In genomic region chr3:88449395-88450023, GRCm38 (mm10) we compare ENCODE assay signal across 8 mouse cellular contexts. TPM values are rescaled to one million over a fixed set of nuclear protein-coding genes. Genes with fewer than 3 reads are reported as not detected.
A peak's percentile ranks its signal among the peaks of the same experiment; 100 is the strongest.
DNase-seq lines count a peak whose midpoint lies in the region; ATAC-seq and TF ChIP-seq lines count a peak whose summit lies in the region.

No protein-coding gene starts in this region.

- H3K4me1 ChIP-seq in testis, adult 2 months (ENCODE audit: control insufficient read depth, insufficient read depth, low read length): peaks cover 2% of the 10 kb centered on the region; the same call in 1 of the 2 replicates
- peaks cover 34% of the 10 kb centered on the region for H3K4me1 ChIP-seq in embryonic facial prominence, embryonic 10.5 days
- peaks cover 16% of the 10 kb centered on the region for H3K4me1 ChIP-seq in midbrain, embryonic 12.5 days

- no peak for TF ChIP-seq CTCF in testis, adult 2 months (IDR thresholded peaks at IDR 0.05; ENCODE audit: control insufficient read depth, insufficient read depth, insufficient replicate concordance, low read depth, low read length)

- peak overlapping the region; percentile 24; the same call in 1 of the 2 replicates for H3K9ac ChIP-seq in midbrain, embryonic 12.5 days (replicated peaks)

- no peak for DNase-seq in testis, postnatal 10 days (ENCODE audit: low spot score)
- peak; percentile 82 for DNase-seq in embryonic facial prominence, embryonic 10.5 days (ENCODE audit: low spot score)
- peak; percentile 49 for DNase-seq in heart, postnatal 4 days
- DNase-seq in spleen, postnatal 36 days (ENCODE audit: low spot score in 2 of 2): no peak
- DNase-seq in thymus, postnatal 14 days: no peak

- WGBS in embryonic facial prominence, embryonic 10.5 days: 5% methylated on average over 21 of the region's 21 CpGs
- WGBS in midbrain, embryonic 12.5 days: 3% methylated on average over 21 of the region's 21 CpGs

- TF ChIP-seq POLR2A in testis, adult 2 months (IDR thresholded peaks at IDR 0.05; ENCODE audit: control insufficient read depth, low read depth, low read length): no peak

- no peak overlapping the region for H3K4me3 ChIP-seq in testis, adult 2 months (ENCODE audit: control insufficient read depth, low read depth, low read length)
- peak overlapping the region; percentile 56 for H3K4me3 ChIP-seq in embryonic facial prominence, embryonic 10.5 days
- peak overlapping the region; percentile 17 for H3K4me3 ChIP-seq in midbrain, embryonic 12.5 days

- peak; percentile 74 for ATAC-seq in midbrain, embryonic 12.5 days (ENCODE audit: low FRiP score, low read depth)
- ATAC-seq in CD4-positive, CD25-positive, alpha-beta regulatory T cell, adult 4 months: no peak

- H3K36me3 ChIP-seq in testis, adult 2 months (ENCODE audit: control insufficient read depth, insufficient read depth, low read length): no peaks in the 10 kb centered on the region
- no peaks in the 10 kb centered on the region for H3K36me3 ChIP-seq in embryonic facial prominence, embryonic 10.5 days (replicated peaks)
- peaks cover 33% of the 10 kb centered on the region for H3K36me3 ChIP-seq in midbrain, embryonic 12.5 days

- H3K27ac ChIP-seq in testis, adult 2 months (ENCODE audit: control insufficient read depth, insufficient read depth, low read depth, low read length): peak overlapping the region; percentile 29; the same call in 1 of the 2 replicates
- H3K27ac ChIP-seq in embryonic facial prominence, embryonic 10.5 days (replicated peaks): peak overlapping the region; percentile 82
- H3K27ac ChIP-seq in midbrain, embryonic 12.5 days (replicated peaks): no peak overlapping the region

- H3K9me3 ChIP-seq in embryonic facial prominence, embryonic 10.5 days: no peaks in the 10 kb centered on the region
- H3K9me3 ChIP-seq in midbrain, embryonic 12.5 days: no peaks in the 10 kb centered on the region

- peak overlapping the region; percentile 43 for H3K4me2 ChIP-seq in midbrain, embryonic 12.5 days (replicated peaks)

- no peaks in the 10 kb centered on the region for H3K27me3 ChIP-seq in testis, adult 2 months (ENCODE audit: control insufficient read depth, insufficient read depth, low read length)
- peaks cover 65% of the 10 kb centered on the region for H3K27me3 ChIP-seq in embryonic facial prominence, embryonic 10.5 days (replicated peaks; ENCODE audit: low read depth, poor library complexity, severe bottlenecking)
- peaks cover 28% of the 10 kb centered on the region for H3K27me3 ChIP-seq in midbrain, embryonic 12.5 days

RNA-seq across cellular contexts. Expression of gene Sema4a, which starts 11.5 kb away (rescaled TPM):
- 58.9 and 66.2 TPM in 2 replicates for polyA plus RNA-seq in testis, adult 2 months (2012; rRNA removed)
- 5.9 and 7.1 TPM in 2 replicates for polyA plus RNA-seq in embryonic facial prominence, embryonic 10.5 days (2016; fragmentation: Nextera tagmentation; extraction: Ambion mirVana)
- total RNA-seq in heart, postnatal 4 days (2021): 1 to 10 TPM; 1.5 to 1.7 TPM
- polyA plus RNA-seq in midbrain, embryonic 12.5 days (2016; fragmentation: Nextera tagmentation; extraction: Ambion mirVana): 19.3 and 20.3 TPM in 2 replicates
- polyA plus RNA-seq in CD4-positive, CD25-positive, alpha-beta regulatory T cell, adult 4 months (2017; shearing (Covaris generic)): 10 to 100 TPM; 17.6 to 32.8 TPM

RNA-seq across cellular contexts. Expression of gene Slc25a44, which starts 24.6 kb away (rescaled TPM):
- 12.2 and 12.7 TPM in 2 replicates for polyA plus RNA-seq in testis, adult 2 months (2012; rRNA removed)
- 17.5 and 17.6 TPM in 2 replicates for polyA plus RNA-seq in embryonic facial prominence, embryonic 10.5 days (2016; fragmentation: Nextera tagmentation; extraction: Ambion mirVana)
- 10 to 100 TPM; 13.9 to 14.6 TPM for total RNA-seq in heart, postnatal 4 days (2021)
- polyA plus RNA-seq in midbrain, embryonic 12.5 days (2016; fragmentation: Nextera tagmentation; extraction: Ambion mirVana): 23.6 and 24.6 TPM in 2 replicates
- polyA plus RNA-seq in CD4-positive, CD25-positive, alpha-beta regulatory T cell, adult 4 months (2017; shearing (Covaris generic)): 10 to 100 TPM; 17.5 to 18.5 TPM

RNA-seq across cellular contexts. Expression of gene Pmf1, which starts 39.4 kb away (rescaled TPM):
- polyA plus RNA-seq in testis, adult 2 months (2012; rRNA removed): 27.5 and 27.9 TPM in 2 replicates
- polyA plus RNA-seq in embryonic facial prominence, embryonic 10.5 days (2016; fragmentation: Nextera tagmentation; extraction: Ambion mirVana): 184 and 194 TPM in 2 replicates
- 10 to 100 TPM; 87.5 to 88.0 TPM for total RNA-seq in heart, postnatal 4 days (2021)
- polyA plus RNA-seq in midbrain, embryonic 12.5 days (2016; fragmentation: Nextera tagmentation; extraction: Ambion mirVana): 100.0 and 101 TPM in 2 replicates
- 10 to 100 TPM; 37.2 to 52.9 TPM for polyA plus RNA-seq in CD4-positive, CD25-positive, alpha-beta regulatory T cell, adult 4 months (2017; shearing (Covaris generic))

Comparison
In these comparisons a context has a peak if more than half of its experiments do, and no peak if none do; other contexts are left out.
1. DNase-seq: peak in embryonic facial prominence, embryonic 10.5 days (single experiment) and heart, postnatal 4 days (single experiment); none in testis, postnatal 10 days (single experiment), spleen, postnatal 36 days (0 of 2) and thymus, postnatal 14 days (single experiment).